Mouse (Mus musculus): ENCODE results near the gene Grik3. TPM values are rescaled to one million over a fixed set of nuclear protein-coding genes. Genes with fewer than 3 reads are reported as not detected.

The Grik3 gene
- polyA plus RNA-seq, 1 experiment, result 0.09 TPM

GRCm38 (mm10) chr4:125533965-125534364 lies 43.5 kb downstream of the Grik3 start:
- H3K4me3 ChIP-seq (ENCODE audit: insufficient read depth, low read depth, low read length), result no peak overlapping the region
- H3K27me3 ChIP-seq (replicated peaks; ENCODE audit: control insufficient read depth, insufficient read depth, low read length), result no peaks in the 10 kb centered on the region
- H3K27ac ChIP-seq (ENCODE audit: insufficient read depth, low read depth, low read length), result no peak overlapping the region
- 44% methylated on average over 9 of the region's 9 CpGs for WGBS
- TF ChIP-seq CTCF (conservative IDR thresholded peaks at IDR 0.05; ENCODE audit: insufficient read depth, insufficient read length, low read depth, low read length), result no peak
- no peak for TF ChIP-seq POLR2A (IDR thresholded peaks at IDR 0.05; ENCODE audit: low read depth, low read length)
- H3K36me3 ChIP-seq (ENCODE audit: control insufficient read depth, insufficient read depth, low read length), result no peaks in the 10 kb centered on the region
- H3K4me1 ChIP-seq (ENCODE audit: control insufficient read depth, insufficient read depth, low read length), result no peaks in the 10 kb centered on the region
- no peak for DNase-seq

GRCm38 (mm10) chr4:125534449-125534848 lies 43.9 kb downstream of the Grik3 start:
- WGBS, result 8% methylated on average over 8 of the region's 8 CpGs
- no peak for DNase-seq
- H3K36me3 ChIP-seq (ENCODE audit: control insufficient read depth, insufficient read depth, low read length), result no peaks in the 10 kb centered on the region
- H3K4me1 ChIP-seq (ENCODE audit: control insufficient read depth, insufficient read depth, low read length), result no peaks in the 10 kb centered on the region
- H3K27ac ChIP-seq (ENCODE audit: insufficient read depth, low read depth, low read length), result no peak overlapping the region
- TF ChIP-seq CTCF (conservative IDR thresholded peaks at IDR 0.05; ENCODE audit: insufficient read depth, insufficient read length, low read depth, low read length) (no peak), POLR2A (IDR thresholded peaks at IDR 0.05; ENCODE audit: low read depth, low read length) (no peak)
- no peaks in the 10 kb centered on the region for H3K27me3 ChIP-seq (replicated peaks; ENCODE audit: control insufficient read depth, insufficient read depth, low read length)
- H3K4me3 ChIP-seq (ENCODE audit: insufficient read depth, low read depth, low read length), result no peak overlapping the region

- H3K36me3 ChIP-seq (ENCODE audit: control insufficient read depth, insufficient read depth, low read length), result no peaks in the 10 kb centered on the region
- H3K27ac ChIP-seq (ENCODE audit: insufficient read depth, low read depth, low read length), result no peak overlapping the region
- H3K4me3 ChIP-seq (ENCODE audit: insufficient read depth, low read depth, low read length), result no peak overlapping the region
- H3K4me1 ChIP-seq (ENCODE audit: control insufficient read depth, insufficient read depth, low read length), result no peaks in the 10 kb centered on the region
- H3K27me3 ChIP-seq (replicated peaks; ENCODE audit: control insufficient read depth, insufficient read depth, low read length), result no peaks in the 10 kb centered on the region
- TF ChIP-seq CTCF (conservative IDR thresholded peaks at IDR 0.05; ENCODE audit: insufficient read depth, insufficient read length, low read depth, low read length), result no peak
- no peak for TF ChIP-seq POLR2A (IDR thresholded peaks at IDR 0.05; ENCODE audit: low read depth, low read length)
- no peak for DNase-seq
- WGBS, result 11% methylated on average over 11 of the region's 11 CpGs
These were observed 44.5 kb downstream of the Grik3 start for GRCm38 (mm10) chr4:125534991-125535401.

DNA sequence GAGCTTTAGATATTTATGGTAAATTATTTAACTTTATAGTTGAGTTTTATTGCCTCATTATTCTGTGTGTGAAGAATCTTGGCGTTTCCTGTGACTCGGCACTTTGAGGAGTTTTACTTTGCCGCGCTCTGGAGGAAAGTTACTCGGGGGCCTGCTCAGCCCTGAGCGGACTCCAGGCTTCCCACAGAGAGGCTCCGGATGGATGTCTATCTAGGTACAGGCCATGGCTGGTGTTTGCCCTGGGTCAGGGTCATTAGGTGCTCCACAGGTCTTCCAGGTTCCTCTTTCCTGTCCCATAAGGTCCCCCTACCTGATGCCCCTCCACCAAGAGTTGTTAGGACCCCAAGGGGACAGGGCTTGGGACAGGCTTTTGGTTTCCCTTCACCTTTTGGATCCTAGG lies 45.0 kb downstream of the Grik3 start:
- H3K27me3 ChIP-seq (replicated peaks; ENCODE audit: control insufficient read depth, insufficient read depth, low read length), result no peaks in the 10 kb centered on the region
- H3K36me3 ChIP-seq (ENCODE audit: control insufficient read depth, insufficient read depth, low read length), result no peaks in the 10 kb centered on the region
- H3K4me3 ChIP-seq (ENCODE audit: insufficient read depth, low read depth, low read length), result no peak overlapping the region
- H3K4me1 ChIP-seq (ENCODE audit: control insufficient read depth, insufficient read depth, low read length), result no peaks in the 10 kb centered on the region
- no peak overlapping the region for H3K27ac ChIP-seq (ENCODE audit: insufficient read depth, low read depth, low read length)
- WGBS, result 15% methylated on average over 7 of the region's 7 CpGs
- TF ChIP-seq POLR2A (IDR thresholded peaks at IDR 0.05; ENCODE audit: low read depth, low read length), result no peak
- no peak for TF ChIP-seq CTCF (conservative IDR thresholded peaks at IDR 0.05; ENCODE audit: insufficient read depth, insufficient read length, low read depth, low read length)
- no peak for DNase-seq

DNA sequence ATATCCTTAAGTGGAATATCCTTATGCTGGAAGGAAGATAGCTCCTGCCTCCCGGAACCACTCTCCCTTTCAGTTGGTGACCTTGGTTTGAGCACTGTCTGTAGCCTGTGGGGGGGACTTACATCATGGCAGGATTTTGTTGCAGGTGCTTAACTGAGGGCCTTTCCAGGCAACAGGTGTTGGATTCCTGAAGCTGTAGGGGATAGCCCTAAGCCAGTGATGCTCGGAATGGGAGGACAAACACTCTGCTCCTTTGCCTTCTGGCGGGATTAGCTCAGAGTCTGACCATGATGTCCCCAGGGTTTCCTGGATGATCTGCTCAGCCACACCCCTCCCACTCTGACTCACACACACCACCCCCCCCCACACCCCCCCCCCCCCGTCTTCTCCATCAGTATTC lies 45.5 kb downstream of the Grik3 start:
- 42% methylated on average over 4 of the region's 4 CpGs for WGBS
- Histone ChIP-seq H3K27me3 (replicated peaks; ENCODE audit: control insufficient read depth, insufficient read depth, low read length) (no peaks in the 10 kb centered on the region), H3K27ac (ENCODE audit: insufficient read depth, low read depth, low read length) (no peak overlapping the region), H3K36me3 (ENCODE audit: control insufficient read depth, insufficient read depth, low read length) (no peaks in the 10 kb centered on the region), H3K4me3 (ENCODE audit: insufficient read depth, low read depth, low read length) (no peak overlapping the region), H3K4me1 (ENCODE audit: control insufficient read depth, insufficient read depth, low read length) (no peaks in the 10 kb centered on the region)
- TF ChIP-seq CTCF (conservative IDR thresholded peaks at IDR 0.05; ENCODE audit: insufficient read depth, insufficient read length, low read depth, low read length), result no peak
- no peak for TF ChIP-seq POLR2A (IDR thresholded peaks at IDR 0.05; ENCODE audit: low read depth, low read length)
- no peak for DNase-seq

DNA sequence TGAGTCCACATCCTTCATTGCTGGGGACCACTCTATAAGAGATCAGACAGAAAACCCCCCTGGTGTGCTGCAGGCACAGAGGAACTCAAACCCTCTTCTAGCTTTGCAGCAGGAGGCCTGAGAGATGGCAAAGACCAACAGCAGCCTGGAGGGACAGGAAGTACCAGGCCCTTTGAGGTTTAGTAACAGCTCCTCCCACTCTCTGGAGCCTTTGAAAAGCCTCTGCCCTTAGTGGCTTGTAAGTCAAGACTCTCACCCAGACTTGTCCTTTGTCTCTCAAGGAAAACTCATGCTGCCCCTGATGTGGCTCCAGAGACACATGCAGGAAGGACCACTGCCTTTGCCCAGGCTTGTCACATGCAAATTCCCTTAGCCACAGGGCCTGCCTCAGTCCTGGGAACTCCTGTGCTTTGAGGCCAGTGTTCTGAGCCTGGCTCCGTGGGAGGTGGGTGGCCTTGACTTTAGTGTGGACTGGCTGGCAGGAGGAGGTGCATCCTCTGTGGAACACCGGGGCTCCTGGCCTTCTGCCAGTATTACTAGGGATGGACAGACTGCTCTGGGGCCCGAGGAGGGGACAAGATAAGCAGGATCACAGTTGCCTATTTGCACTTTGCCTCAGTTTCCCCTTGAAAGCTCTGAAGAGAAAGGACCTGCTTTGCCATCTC lies 47.9 kb downstream of the Grik3 start:
- H3K4me3 ChIP-seq (ENCODE audit: insufficient read depth, low read depth, low read length), result no peak overlapping the region
- WGBS, result 16% methylated on average over 3 of the region's 3 CpGs
- no peak for DNase-seq
- no peak overlapping the region for H3K27ac ChIP-seq (ENCODE audit: insufficient read depth, low read depth, low read length)
- H3K27me3 ChIP-seq (replicated peaks; ENCODE audit: control insufficient read depth, insufficient read depth, low read length), result no peaks in the 10 kb centered on the region
- no peaks in the 10 kb centered on the region for H3K36me3 ChIP-seq (ENCODE audit: control insufficient read depth, insufficient read depth, low read length)
- TF ChIP-seq POLR2A (IDR thresholded peaks at IDR 0.05; ENCODE audit: low read depth, low read length) (no peak), CTCF (conservative IDR thresholded peaks at IDR 0.05; ENCODE audit: insufficient read depth, insufficient read length, low read depth, low read length) (no peak)
- no peaks in the 10 kb centered on the region for H3K4me1 ChIP-seq (ENCODE audit: control insufficient read depth, insufficient read depth, low read length)

DNA sequence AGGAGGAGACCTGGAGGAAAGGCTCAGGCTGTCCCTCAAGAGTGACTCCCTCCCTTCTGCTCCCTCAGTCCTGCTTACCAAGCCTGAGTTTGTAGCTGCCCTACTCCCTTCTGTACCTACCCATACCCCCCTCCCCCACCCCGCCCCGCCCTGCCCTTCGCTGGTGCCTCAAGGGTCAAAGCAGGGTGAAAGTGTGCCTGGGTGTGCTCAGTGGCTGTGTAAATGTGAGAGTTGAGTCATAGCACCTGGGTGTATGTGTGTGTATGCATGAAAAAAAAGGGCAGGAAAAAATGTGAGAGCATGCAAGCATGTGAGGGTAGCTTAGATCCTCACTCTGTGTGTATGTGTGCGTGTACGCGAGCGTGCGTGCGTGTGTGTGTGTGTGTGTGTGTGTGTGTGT lies 49.1 kb downstream of the Grik3 start:
- no peak for DNase-seq
- Histone ChIP-seq H3K4me3 (ENCODE audit: insufficient read depth, low read depth, low read length) (no peak overlapping the region), H3K4me1 (ENCODE audit: control insufficient read depth, insufficient read depth, low read length) (no peaks in the 10 kb centered on the region), H3K27me3 (replicated peaks; ENCODE audit: control insufficient read depth, insufficient read depth, low read length) (no peaks in the 10 kb centered on the region), H3K27ac (ENCODE audit: insufficient read depth, low read depth, low read length) (no peak overlapping the region), H3K36me3 (ENCODE audit: control insufficient read depth, insufficient read depth, low read length) (no peaks in the 10 kb centered on the region)
- TF ChIP-seq CTCF (conservative IDR thresholded peaks at IDR 0.05; ENCODE audit: insufficient read depth, insufficient read length, low read depth, low read length), result no peak
- no peak for TF ChIP-seq POLR2A (IDR thresholded peaks at IDR 0.05; ENCODE audit: low read depth, low read length)
- WGBS, result 74% methylated on average over 9 of the region's 9 CpGs
